Mouse (Mus musculus): ENCODE results near the gene Rubcnl.

Rubcnl gene

DNA sequence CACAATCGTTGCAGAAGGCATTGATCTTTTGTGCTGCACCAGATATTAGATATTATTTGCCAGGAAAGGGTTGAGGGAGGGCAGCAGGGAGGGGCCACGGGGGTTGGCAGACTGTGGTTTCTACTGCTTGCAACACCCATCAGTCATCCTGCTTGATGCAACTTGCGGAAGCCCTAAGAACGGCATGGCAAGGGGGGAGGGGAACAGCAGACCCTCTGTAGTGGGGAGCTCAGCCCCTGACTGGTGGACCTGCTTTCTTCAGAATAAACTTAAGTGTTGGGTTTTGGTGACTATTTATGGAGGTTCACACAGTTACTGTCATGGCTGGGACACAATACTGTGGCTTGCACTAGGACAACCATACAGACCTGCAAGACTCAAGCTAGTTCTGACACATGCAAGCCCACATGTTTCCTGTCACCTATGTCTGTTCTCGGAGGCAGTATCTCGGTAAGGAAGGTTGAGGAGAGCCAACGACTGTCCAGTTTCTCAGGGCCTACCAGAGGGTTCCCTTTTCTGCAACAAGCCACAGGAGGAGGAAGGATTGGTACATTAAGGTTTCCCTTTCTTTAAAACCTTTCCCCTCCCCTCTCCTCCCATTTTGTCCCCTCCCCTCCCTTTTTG is 53.6 kb downstream of the Rubcnl start:
- DNase-seq (ENCODE audit: low read depth, low spot score), result no peak

DNA sequence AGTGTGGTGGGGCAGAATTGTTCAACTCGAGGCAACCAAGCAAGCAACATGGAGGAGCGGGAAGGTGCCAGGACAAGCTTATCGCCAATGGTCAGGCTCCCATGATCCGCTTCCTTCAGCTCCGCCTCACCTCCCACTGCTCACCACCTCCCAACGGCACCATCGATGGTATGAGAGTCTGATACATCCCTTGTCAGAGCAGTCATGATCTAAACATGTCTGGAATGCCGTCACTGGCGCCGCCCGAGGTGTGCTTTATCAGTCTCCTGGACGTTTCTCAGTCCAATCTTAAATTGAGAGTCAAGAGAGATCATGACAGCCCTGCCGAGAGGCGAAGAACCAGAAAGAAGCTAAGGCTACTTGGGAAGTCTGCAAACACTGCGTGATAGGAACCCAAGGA is 55.3 kb downstream of the Rubcnl start:
- DNase-seq (ENCODE audit: low read depth, low spot score), result no peak

DNA sequence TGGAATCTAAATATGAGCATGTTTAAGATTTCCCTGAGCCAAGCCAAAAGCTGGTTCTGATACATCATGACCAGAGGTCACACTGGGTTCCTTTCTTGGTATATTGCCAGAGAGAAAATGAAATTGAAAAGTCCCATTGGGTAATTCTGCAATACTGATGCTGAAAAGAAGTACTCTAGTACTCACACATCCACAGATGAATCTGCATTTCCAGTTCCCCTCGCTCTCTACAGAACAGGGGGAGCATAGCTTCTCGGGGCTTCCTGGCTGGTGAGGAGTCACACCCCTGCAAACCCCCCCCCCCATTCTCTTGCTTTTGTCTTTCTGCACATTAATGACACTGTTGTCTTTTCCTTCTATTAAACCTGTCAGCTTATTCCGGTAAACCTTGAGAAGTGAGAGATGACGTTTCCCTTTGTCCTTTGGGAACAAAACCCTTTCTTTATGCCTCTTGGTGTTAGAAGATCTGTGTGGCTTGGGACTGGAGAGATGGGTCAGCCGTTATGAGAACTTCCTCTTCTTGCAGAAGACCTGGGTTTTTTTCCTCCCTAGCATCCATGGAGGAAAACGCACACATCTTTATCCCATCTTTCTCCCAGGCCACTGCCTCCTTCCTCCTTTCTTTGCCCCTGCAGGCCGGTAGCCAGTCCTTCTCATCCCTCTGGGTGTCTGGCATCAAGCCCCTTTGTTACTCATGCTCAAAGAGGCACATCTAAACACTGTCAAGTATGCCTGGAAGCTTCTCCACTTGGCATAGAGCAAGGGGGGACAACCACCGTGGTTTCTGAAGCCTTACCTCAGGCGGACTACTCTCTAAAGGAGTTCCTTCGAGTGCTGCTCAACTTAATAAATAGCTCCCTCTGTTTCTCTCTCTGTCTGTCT is 59.7 kb downstream of the Rubcnl start:
- no peak for DNase-seq (ENCODE audit: low read depth, low spot score)

DNA sequence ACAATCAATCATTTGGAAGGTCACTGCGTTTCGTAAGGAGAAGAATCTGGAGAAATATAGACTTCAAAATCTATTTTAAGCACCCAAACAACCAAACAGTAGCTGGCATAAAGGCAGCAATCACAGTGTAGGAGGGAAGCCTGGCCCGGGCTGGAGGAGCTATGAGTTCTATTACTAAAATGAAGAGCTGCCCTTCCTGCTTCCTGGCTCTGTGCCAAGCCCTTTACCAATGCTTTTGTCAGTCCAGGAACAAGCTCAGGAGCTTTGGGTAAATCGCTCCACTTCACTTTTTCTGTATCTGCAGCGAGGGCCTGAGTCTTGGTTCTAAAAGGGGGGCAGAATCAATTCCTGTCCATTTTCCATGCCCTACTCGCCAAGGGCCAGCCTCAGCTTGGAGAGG is 62.1 kb downstream of the Rubcnl start:
- DNase-seq (ENCODE audit: low read depth, low spot score), result no peak

Data from 3T3-L1 (cell line).